Mouse (Mus musculus) ES-Bruce4 (cell line): ENCODE data around the gene Serping1.

Source experiments
- CTCF ChIP-seq: IDR thresholded peaks from one replicate; pipeline ENCODE4 v1.8.1; 2011; ENCODE audit warnings: low read depth, low read length
- EP300 ChIP-seq: IDR thresholded peaks from 2 replicates; pipeline ENCODE4 v1.6.1; 2011; ENCODE audit warnings: low read depth, low read length; ENCODE audit not compliant: insufficient read depth
- POLR2A ChIP-seq: IDR thresholded peaks from one replicate; pipeline ENCODE4 v1.8.1; 2011; ENCODE audit warnings: low read length; ENCODE audit not compliant: insufficient read depth

- TF ChIP-seq CTCF, result no peak
- TF ChIP-seq POLR2A, result no peak
- no peak for TF ChIP-seq EP300
Measured at GRCm38 (mm10) chr2:84822552-84822951, 47.3 kb upstream of the Serping1 start, which contains the start of gene Smtnl1.
